Mouse (Mus musculus) myocyte (in vitro differentiated cells): ENCODE measurements around the gene Entpd6.

Source experiments
- CEBPB ChIP-seq: IDR thresholded peaks from 2 replicates; pipeline ENCODE4 v1.6.1; 2011; ENCODE audit warnings: mild to moderate bottlenecking, moderate library complexity; ENCODE audit not compliant: poor library complexity, insufficient read depth, severe bottlenecking
- POLR2A ChIP-seq: IDR thresholded peaks from one replicate; pipeline ENCODE4 v1.6.1; 2011; ENCODE audit warnings: low read depth, mild to moderate bottlenecking, control low read depth, moderate library complexity; ENCODE audit not compliant: insufficient read length
- POLR2AphosphoS2 ChIP-seq: IDR thresholded peaks from one replicate; pipeline ENCODE4 v1.6.1; 2011; ENCODE audit warnings: low read depth, control low read depth; ENCODE audit not compliant: insufficient read length
- SRF ChIP-seq: IDR thresholded peaks from one replicate; pipeline ENCODE4 v1.6.1; 2011; ENCODE audit warnings: low read depth; ENCODE audit not compliant: control insufficient read depth, insufficient read length
- TCF12 ChIP-seq: IDR thresholded peaks from one replicate; pipeline ENCODE4 v1.6.1; 2011; ENCODE audit warnings: mild to moderate bottlenecking, control low read depth; ENCODE audit not compliant: poor library complexity, insufficient read depth, severe bottlenecking
- TCF3 ChIP-seq: IDR thresholded peaks from one replicate; pipeline ENCODE4 v1.6.1; 2011; ENCODE audit warnings: low read depth, control low read depth; ENCODE audit not compliant: insufficient read length

GRCm38 (mm10) chr2:150800616-150801015 lies 51.8 kb downstream of the Entpd6 start:
- TF ChIP-seq POLR2A: no peak
- TF ChIP-seq SRF: no peak
- TF ChIP-seq TCF12: no peak
- no peak for TF ChIP-seq TCF3
- TF ChIP-seq CEBPB: no peak
- no peak for TF ChIP-seq POLR2AphosphoS2
